17 mouse cellular contexts compared by ENCODE assay signal in the genomic region with DNA sequence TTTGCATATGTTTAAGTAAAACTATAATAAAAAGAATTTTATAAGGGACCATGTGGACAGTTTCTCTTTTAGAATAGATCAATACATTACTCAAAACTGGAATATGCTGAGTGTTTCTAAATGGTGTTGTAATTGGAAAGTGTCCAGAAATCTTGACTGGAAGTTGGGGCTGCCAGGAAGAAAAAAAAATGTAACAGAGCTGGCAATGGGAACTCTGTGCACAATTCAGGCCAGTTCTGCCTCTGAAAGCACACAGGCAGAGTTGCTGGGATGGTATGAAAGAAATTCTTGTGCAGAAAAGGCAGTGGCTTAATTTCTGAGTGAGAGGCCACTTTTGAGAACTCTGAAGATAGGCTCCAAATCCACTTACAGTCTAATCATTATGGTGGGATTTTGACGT. TPM values are rescaled to one million over a fixed set of nuclear protein-coding genes. Genes with fewer than 3 reads are reported as not detected.
DNase-seq lines count a peak whose midpoint lies in the region; ATAC-seq and TF ChIP-seq lines count a peak whose summit lies in the region.
"Had no signal": no experiment of that assay in that cellular context is flagged by ENCODE, and none has a peak within 500 bp of the region (broad histone marks: within the 10 kb centered on the region; RNA-seq: fewer than 3 reads in every experiment).

No protein-coding gene starts in this region.

- H3K27ac ChIP-seq in forebrain, postnatal 0 days (ENCODE audit: low read depth, low read length): no peak overlapping the region
- no peak overlapping the region for H3K27ac ChIP-seq in forebrain, embryonic 12.5 days
- H3K27ac ChIP-seq in lung, embryonic 15.5 days: peak overlapping the region; percentile 42
- H3K27ac ChIP-seq in intestine, embryonic 16.5 days (ENCODE audit: low read length): no peak overlapping the region
- H3K27ac ChIP-seq: heart, embryonic 10.5 days; liver, embryonic 13.5 days had no signal

- H3K4me1 ChIP-seq in forebrain, postnatal 0 days (ENCODE audit: insufficient read depth): no peaks in the 10 kb centered on the region
- no peaks in the 10 kb centered on the region for H3K4me1 ChIP-seq in forebrain, embryonic 12.5 days
- peaks cover 6% of the 10 kb centered on the region for H3K4me1 ChIP-seq in lung, embryonic 15.5 days
- H3K4me1 ChIP-seq in intestine, embryonic 16.5 days (ENCODE audit: control insufficient read depth, insufficient read depth, low read length): no peaks in the 10 kb centered on the region
- H3K4me1 ChIP-seq: heart, embryonic 10.5 days; liver, embryonic 13.5 days had no signal

- no peak overlapping the region for H3K9ac ChIP-seq in forebrain, postnatal 0 days
- H3K9ac ChIP-seq in forebrain, embryonic 12.5 days: no peak overlapping the region
- no peak overlapping the region for H3K9ac ChIP-seq in lung, embryonic 15.5 days
- H3K9ac ChIP-seq in intestine, embryonic 16.5 days (ENCODE audit: low read depth, low read length): no peak overlapping the region
- H3K9ac ChIP-seq: liver, embryonic 13.5 days had no signal

- H3K27me3 ChIP-seq in forebrain, postnatal 0 days (ENCODE audit: insufficient read depth, low read length): no peaks in the 10 kb centered on the region
- H3K27me3 ChIP-seq in forebrain, embryonic 12.5 days: no peaks in the 10 kb centered on the region
- H3K27me3 ChIP-seq in lung, embryonic 15.5 days: no peaks in the 10 kb centered on the region
- H3K27me3 ChIP-seq in intestine, embryonic 16.5 days (replicated peaks; ENCODE audit: control insufficient read depth, insufficient read depth, low read length): no peaks in the 10 kb centered on the region
- H3K27me3 ChIP-seq: liver, embryonic 13.5 days had no signal

- H3K9me3 ChIP-seq in forebrain, postnatal 0 days (ENCODE audit: low read length): no peaks in the 10 kb centered on the region
- no peaks in the 10 kb centered on the region for H3K9me3 ChIP-seq in forebrain, embryonic 12.5 days
- H3K9me3 ChIP-seq in lung, embryonic 15.5 days: no peaks in the 10 kb centered on the region
- no peaks in the 10 kb centered on the region for H3K9me3 ChIP-seq in intestine, embryonic 16.5 days (ENCODE audit: control insufficient read depth, low read length)
- H3K9me3 ChIP-seq: heart, embryonic 10.5 days; liver, embryonic 13.5 days had no signal

- no peak overlapping the region for H3K4me3 ChIP-seq in forebrain, postnatal 0 days (ENCODE audit: low read depth, low read length)
- no peak overlapping the region for H3K4me3 ChIP-seq in forebrain, embryonic 12.5 days (replicated peaks)
- no peak overlapping the region for H3K4me3 ChIP-seq in lung, embryonic 15.5 days
- no peak overlapping the region for H3K4me3 ChIP-seq in intestine, embryonic 16.5 days (ENCODE audit: low read length)
- H3K4me3 ChIP-seq: erythroblast, embryonic 14.5 days; heart, embryonic 10.5 days; liver, embryonic 13.5 days had no signal

- peak; percentile 25; the same call in 1 of the 2 replicates for ATAC-seq in forebrain, postnatal 0 days
- ATAC-seq in forebrain, embryonic 12.5 days (ENCODE audit: low FRiP score): no peak
- peak; percentile 84 for ATAC-seq in lung, embryonic 15.5 days (ENCODE audit: borderline replicate concordance, extremely low read depth, low FRiP score, low TSS enrichment)
- peak; percentile 59 for ATAC-seq in intestine, embryonic 16.5 days

- intact Hi-C loops in heart, postnatal 14 days (cut with DNase I): no loop called here

- H3K4me2 ChIP-seq in forebrain, postnatal 0 days (ENCODE audit: low read depth): no peak overlapping the region
- no peak overlapping the region for H3K4me2 ChIP-seq in forebrain, embryonic 12.5 days
- H3K4me2 ChIP-seq in lung, embryonic 15.5 days: no peak overlapping the region
- H3K4me2 ChIP-seq in intestine, embryonic 16.5 days (ENCODE audit: low read depth, low read length): no peak overlapping the region
- H3K4me2 ChIP-seq: liver, embryonic 13.5 days had no signal

- no peak for DNase-seq in forebrain, postnatal 0 days
- no peak for DNase-seq in lung, postnatal 25 days (ENCODE audit: low spot score)
- peak; percentile 24 for DNase-seq in brain, adult 2 months (ENCODE audit: low read depth, low spot score)
- DNase-seq in heart, postnatal 14 days: no peak
- no peak for DNase-seq in kidney, postnatal 10 days
- DNase-seq: cerebellum, adult 11-12 months; heart, postnatal 36 days; kidney, adult 9 months; liver, embryonic 13.5 days; right cerebral cortex, postnatal 14 days; thymus, postnatal 14 days had no signal

- TF ChIP-seq CTCF in forebrain, postnatal 0 days (IDR thresholded peaks at IDR 0.05; ENCODE audit: low read depth): no peak

- WGBS in forebrain, postnatal 0 days: 14% methylated on average over 1 of the region's 1 CpGs
- WGBS in forebrain, embryonic 12.5 days: 32% methylated on average over 1 of the region's 1 CpGs
- 12% methylated on average over 1 of the region's 1 CpGs for WGBS in lung, embryonic 15.5 days
- 38% methylated on average over 1 of the region's 1 CpGs for WGBS in intestine, embryonic 16.5 days

- no peaks in the 10 kb centered on the region for H3K36me3 ChIP-seq in forebrain, postnatal 0 days (ENCODE audit: insufficient read depth)
- no peaks in the 10 kb centered on the region for H3K36me3 ChIP-seq in forebrain, embryonic 12.5 days (replicated peaks)
- H3K36me3 ChIP-seq in lung, embryonic 15.5 days: no peaks in the 10 kb centered on the region
- H3K36me3 ChIP-seq in intestine, embryonic 16.5 days (ENCODE audit: control insufficient read depth, insufficient read depth, low read length): no peaks in the 10 kb centered on the region
- H3K36me3 ChIP-seq: heart, embryonic 10.5 days; liver, embryonic 13.5 days had no signal

RNA-seq across cellular contexts. Expression of gene Vwc2, which starts 11.4 kb away (rescaled TPM):
- 13.6 and 14.5 TPM in 2 replicates for total RNA-seq in forebrain, postnatal 0 days (2014; rRNA removed)
- 7.3 and 8.2 TPM in 2 replicates for polyA plus RNA-seq in forebrain, postnatal 0 days (2015; fragmentation: Nextera tagmentation; extraction: Ambion mirVana)
- polyA plus RNA-seq in forebrain, embryonic 12.5 days (2016; fragmentation: Nextera tagmentation; extraction: Ambion mirVana): 2.7 and 2.9 TPM in 2 replicates
- 1.7 and 1.9 TPM in 2 replicates for polyA plus RNA-seq in lung, embryonic 15.5 days (2015; fragmentation: Nextera tagmentation; extraction: Ambion mirVana)
- 0.22 TPM in 2 replicates for polyA plus RNA-seq in intestine, embryonic 16.5 days (2015; fragmentation: Nextera tagmentation; extraction: Ambion mirVana)
- total RNA-seq in heart, postnatal 14 days (2021): not detected
- total RNA-seq: heart, postnatal 36 days; MEL had no signal
- polyA plus RNA-seq: erythroblast, embryonic 14.5 days had no signal
